ENCODE assay signal across 21 mouse cellular contexts in genomic region chr13:57414716-57415115, GRCm38 (mm10).
DNase-seq lines count a peak whose midpoint lies in the region; ATAC-seq and TF ChIP-seq lines count a peak whose summit lies in the region.
"Had no signal": no experiment of that assay in that cellular context is flagged by ENCODE, and none has a peak within 500 bp of the region (broad histone marks: within the 10 kb centered on the region; RNA-seq: fewer than 3 reads in every experiment).

No protein-coding gene starts in this region.

- no peak overlapping the region for H3K27ac ChIP-seq in kidney, postnatal 0 days
- no peak overlapping the region for H3K27ac ChIP-seq in midbrain, postnatal 0 days (ENCODE audit: low read depth, low read length)
- no peak overlapping the region for H3K27ac ChIP-seq in midbrain, embryonic 15.5 days
- H3K27ac ChIP-seq: embryonic facial prominence, embryonic 10.5 days; forebrain, embryonic 13.5 days; heart, embryonic 13.5 days; hindbrain, embryonic 12.5 days had no signal

- WGBS in kidney, postnatal 0 days, result 96% methylated on average over 1 of the region's 1 CpGs
- WGBS in midbrain, postnatal 0 days, result 97% methylated on average over 1 of the region's 1 CpGs
- 100% methylated on average over 1 of the region's 1 CpGs for WGBS in midbrain, embryonic 15.5 days

- no peak overlapping the region for H3K4me2 ChIP-seq in kidney, postnatal 0 days (ENCODE audit: low read length)
- H3K4me2 ChIP-seq in midbrain, postnatal 0 days (ENCODE audit: low read depth, low read length, poor library complexity, severe bottlenecking), result no peak overlapping the region
- no peak overlapping the region for H3K4me2 ChIP-seq in midbrain, embryonic 15.5 days
- H3K4me2 ChIP-seq: forebrain, embryonic 13.5 days; heart, embryonic 13.5 days; hindbrain, embryonic 12.5 days had no signal

- no peak for DNase-seq in kidney, postnatal 0 days (ENCODE audit: low spot score)
- no peak for DNase-seq in kidney, postnatal 14 days
- DNase-seq in midbrain, postnatal 0 days (ENCODE audit: low spot score), result no peak
- peak; percentile 51 for DNase-seq in R1 (ENCODE audit: low read depth, low spot score)
- DNase-seq in right cerebral cortex, adult 18-20 months, result no peak
- no peak for DNase-seq in adrenal gland, adult 2 months
- DNase-seq: adrenal gland, postnatal 10 days; cerebellum, adult 11-12 months; cerebellum, adult 9-11 months; gastrocnemius, postnatal 36 days; heart, adult 11 months; heart, postnatal 4 days had no signal

- no peak overlapping the region for H3K4me3 ChIP-seq in kidney, postnatal 0 days (replicated peaks; ENCODE audit: low read depth, low read length)
- no peak overlapping the region for H3K4me3 ChIP-seq in midbrain, postnatal 0 days (ENCODE audit: low read depth, low read length)
- no peak overlapping the region for H3K4me3 ChIP-seq in midbrain, embryonic 15.5 days
- H3K4me3 ChIP-seq: embryonic facial prominence, embryonic 10.5 days; forebrain, embryonic 13.5 days; heart, embryonic 13.5 days; hindbrain, embryonic 12.5 days had no signal

- peak; percentile 23; the same call in 1 of the 2 replicates for TF ChIP-seq CTCF in kidney, postnatal 0 days (IDR thresholded peaks at IDR 0.05; ENCODE audit: low read depth)
- TF ChIP-seq CTCF in midbrain, postnatal 0 days (IDR thresholded peaks at IDR 0.05), result peak; percentile 33; the same call in 1 of the 2 replicates

- no peak overlapping the region for H3K9ac ChIP-seq in kidney, postnatal 0 days (ENCODE audit: low read depth, low read length)
- no peak overlapping the region for H3K9ac ChIP-seq in midbrain, postnatal 0 days (replicated peaks; ENCODE audit: low read length, poor library complexity, severe bottlenecking)
- H3K9ac ChIP-seq in midbrain, embryonic 15.5 days, result no peak overlapping the region
- H3K9ac ChIP-seq: forebrain, embryonic 13.5 days; heart, embryonic 13.5 days; hindbrain, embryonic 12.5 days had no signal

- H3K27me3 ChIP-seq in kidney, postnatal 0 days (ENCODE audit: insufficient read depth, low read length), result no peaks in the 10 kb centered on the region
- no peaks in the 10 kb centered on the region for H3K27me3 ChIP-seq in midbrain, postnatal 0 days (ENCODE audit: insufficient read depth, low read length)
- H3K27me3 ChIP-seq in midbrain, embryonic 15.5 days (replicated peaks), result no peaks in the 10 kb centered on the region
- H3K27me3 ChIP-seq: CH12.LX; forebrain, embryonic 13.5 days; heart, embryonic 13.5 days; hindbrain, embryonic 12.5 days; Patski had no signal

- ATAC-seq in kidney, postnatal 0 days (replicated peaks; ENCODE audit: low FRiP score, low read depth), result no peak
- no peak for ATAC-seq in midbrain, postnatal 0 days (ENCODE audit: low FRiP score)
- ATAC-seq in midbrain, embryonic 15.5 days (replicated peaks), result no peak
- ATAC-seq: forebrain, embryonic 13.5 days; hindbrain, embryonic 16.5 days; inflammation-experienced regulatory T-cells, adult 6 months; Patski had no signal

- no peaks in the 10 kb centered on the region for H3K4me1 ChIP-seq in kidney, postnatal 0 days (replicated peaks; ENCODE audit: insufficient read depth, low read length)
- no peaks in the 10 kb centered on the region for H3K4me1 ChIP-seq in midbrain, postnatal 0 days (ENCODE audit: insufficient read depth, low read length)
- H3K4me1 ChIP-seq in midbrain, embryonic 15.5 days, result no peaks in the 10 kb centered on the region
- H3K4me1 ChIP-seq: embryonic facial prominence, embryonic 10.5 days; forebrain, embryonic 13.5 days; hindbrain, embryonic 12.5 days had no signal

- no peaks in the 10 kb centered on the region for H3K9me3 ChIP-seq in kidney, postnatal 0 days (replicated peaks; ENCODE audit: low read length)
- H3K9me3 ChIP-seq in midbrain, postnatal 0 days (ENCODE audit: low read length), result no peaks in the 10 kb centered on the region
- H3K9me3 ChIP-seq in midbrain, embryonic 15.5 days, result no peaks in the 10 kb centered on the region
- H3K9me3 ChIP-seq: embryonic facial prominence, embryonic 10.5 days; forebrain, embryonic 13.5 days; heart, embryonic 13.5 days; hindbrain, embryonic 12.5 days had no signal

- H3K36me3 ChIP-seq in kidney, postnatal 0 days (ENCODE audit: insufficient read depth, low read length), result no peaks in the 10 kb centered on the region
- H3K36me3 ChIP-seq in midbrain, postnatal 0 days (ENCODE audit: insufficient read depth, low read length), result no peaks in the 10 kb centered on the region
- no peaks in the 10 kb centered on the region for H3K36me3 ChIP-seq in midbrain, embryonic 15.5 days (replicated peaks)
- H3K36me3 ChIP-seq: embryonic facial prominence, embryonic 10.5 days; heart, embryonic 13.5 days; hindbrain, embryonic 12.5 days had no signal
